Mouse (Mus musculus): ENCODE measurements around the gene Mtor. TPM values are rescaled to one million over a fixed set of nuclear protein-coding genes. Genes with fewer than 3 reads are reported as not detected.
A peak's percentile ranks its signal among the peaks of the same experiment; 100 is the strongest.

The Mtor gene
- polyA plus RNA-seq, 1 experiment from 2014 or later, result 33.0 TPM

GRCm38 (mm10) chr4:148460656-148461284, 12.4 kb downstream of the Mtor start:
- Histone ChIP-seq H3K4me2 (ENCODE audit: low read depth, low read length) (no peak overlapping the region), H3K9me3 (ENCODE audit: control insufficient read depth, low read length) (no peaks in the 10 kb centered on the region), H3K9ac (replicated peaks; ENCODE audit: low read depth, low read length) (no peak overlapping the region), H3K4me3 (ENCODE audit: low read depth, low read length) (no peak overlapping the region), H3K27ac (ENCODE audit: low read depth, low read length) (peak overlapping the region; percentile 46), H3K4me1 (ENCODE audit: control insufficient read depth, insufficient read depth, low read length) (no peaks in the 10 kb centered on the region), H3K27me3 (ENCODE audit: control insufficient read depth, insufficient read depth, low read length) (no peaks in the 10 kb centered on the region), H3K36me3 (ENCODE audit: control insufficient read depth, insufficient read depth, low read length) (peaks cover 68% of the 10 kb centered on the region)
- peak; percentile 87 for ATAC-seq (ENCODE audit: low read depth)
- WGBS, result 43% methylated on average over 12 of the region's 12 CpGs

GRCm38 (mm10) chr4:148461772-148462171, 13.4 kb downstream of the Mtor start:
- no peak for ATAC-seq (ENCODE audit: low read depth)
- H3K9me3 ChIP-seq (ENCODE audit: control insufficient read depth, low read length), result no peaks in the 10 kb centered on the region
- peaks cover 70% of the 10 kb centered on the region for H3K36me3 ChIP-seq (ENCODE audit: control insufficient read depth, insufficient read depth, low read length)
- H3K27me3 ChIP-seq (ENCODE audit: control insufficient read depth, insufficient read depth, low read length), result no peaks in the 10 kb centered on the region
- H3K4me3 ChIP-seq (ENCODE audit: low read depth, low read length), result no peak overlapping the region
- no peak overlapping the region for H3K4me2 ChIP-seq (ENCODE audit: low read depth, low read length)
- no peaks in the 10 kb centered on the region for H3K4me1 ChIP-seq (ENCODE audit: control insufficient read depth, insufficient read depth, low read length)
- H3K9ac ChIP-seq (replicated peaks; ENCODE audit: low read depth, low read length), result no peak overlapping the region
- WGBS, result 87% methylated on average over 4 of the region's 4 CpGs
- no peak overlapping the region for H3K27ac ChIP-seq (ENCODE audit: low read depth, low read length)

- no peaks in the 10 kb centered on the region for H3K9me3 ChIP-seq (ENCODE audit: control insufficient read depth, low read length)
- no peak overlapping the region for H3K4me2 ChIP-seq (ENCODE audit: low read depth, low read length)
- no peak overlapping the region for H3K4me3 ChIP-seq (ENCODE audit: low read depth, low read length)
- H3K36me3 ChIP-seq (ENCODE audit: control insufficient read depth, insufficient read depth, low read length), result peaks cover 66% of the 10 kb centered on the region
- no peak overlapping the region for H3K27ac ChIP-seq (ENCODE audit: low read depth, low read length)
- no peak overlapping the region for H3K9ac ChIP-seq (replicated peaks; ENCODE audit: low read depth, low read length)
- no peaks in the 10 kb centered on the region for H3K4me1 ChIP-seq (ENCODE audit: control insufficient read depth, insufficient read depth, low read length)
- no peaks in the 10 kb centered on the region for H3K27me3 ChIP-seq (ENCODE audit: control insufficient read depth, insufficient read depth, low read length)
- ATAC-seq (ENCODE audit: low read depth), result no peak
- 96% methylated on average over 13 of the region's 13 CpGs for WGBS
Observed at GRCm38 (mm10) chr4:148462717-148463116, 14.3 kb downstream of the Mtor start.

GRCm38 (mm10) chr4:148463208-148463960, 15.0 kb downstream of the Mtor start:
- 70% methylated on average over 14 of the region's 14 CpGs for WGBS
- H3K9ac ChIP-seq (replicated peaks; ENCODE audit: low read depth, low read length), result no peak overlapping the region
- no peaks in the 10 kb centered on the region for H3K4me1 ChIP-seq (ENCODE audit: control insufficient read depth, insufficient read depth, low read length)
- no peak overlapping the region for H3K4me3 ChIP-seq (ENCODE audit: low read depth, low read length)
- H3K9me3 ChIP-seq (ENCODE audit: control insufficient read depth, low read length), result no peaks in the 10 kb centered on the region
- no peaks in the 10 kb centered on the region for H3K27me3 ChIP-seq (ENCODE audit: control insufficient read depth, insufficient read depth, low read length)
- H3K4me2 ChIP-seq (ENCODE audit: low read depth, low read length), result no peak overlapping the region
- peak; percentile 55 for ATAC-seq (ENCODE audit: low read depth)
- H3K27ac ChIP-seq (ENCODE audit: low read depth, low read length), result no peak overlapping the region
- H3K36me3 ChIP-seq (ENCODE audit: control insufficient read depth, insufficient read depth, low read length), result peaks cover 69% of the 10 kb centered on the region

- no peak overlapping the region for H3K4me2 ChIP-seq (ENCODE audit: low read depth, low read length)
- ATAC-seq (ENCODE audit: low read depth), result no peak
- H3K4me1 ChIP-seq (ENCODE audit: control insufficient read depth, insufficient read depth, low read length), result no peaks in the 10 kb centered on the region
- 94% methylated on average over 12 of the region's 12 CpGs for WGBS
- peaks cover 69% of the 10 kb centered on the region for H3K36me3 ChIP-seq (ENCODE audit: control insufficient read depth, insufficient read depth, low read length)
- no peak overlapping the region for H3K27ac ChIP-seq (ENCODE audit: low read depth, low read length)
- no peaks in the 10 kb centered on the region for H3K9me3 ChIP-seq (ENCODE audit: control insufficient read depth, low read length)
- H3K9ac ChIP-seq (replicated peaks; ENCODE audit: low read depth, low read length), result no peak overlapping the region
- H3K4me3 ChIP-seq (ENCODE audit: low read depth, low read length), result no peak overlapping the region
- H3K27me3 ChIP-seq (ENCODE audit: control insufficient read depth, insufficient read depth, low read length), result no peaks in the 10 kb centered on the region
Observed at GRCm38 (mm10) chr4:148464301-148464700, 15.9 kb downstream of the Mtor start.

GRCm38 (mm10) chr4:148464869-148465268, 16.5 kb downstream of the Mtor start:
- Histone ChIP-seq H3K4me2 (ENCODE audit: low read depth, low read length) (no peak overlapping the region), H3K27me3 (ENCODE audit: control insufficient read depth, insufficient read depth, low read length) (no peaks in the 10 kb centered on the region), H3K4me1 (ENCODE audit: control insufficient read depth, insufficient read depth, low read length) (no peaks in the 10 kb centered on the region), H3K27ac (ENCODE audit: low read depth, low read length) (no peak overlapping the region), H3K9ac (replicated peaks; ENCODE audit: low read depth, low read length) (no peak overlapping the region), H3K9me3 (ENCODE audit: control insufficient read depth, low read length) (no peaks in the 10 kb centered on the region), H3K36me3 (ENCODE audit: control insufficient read depth, insufficient read depth, low read length) (peaks cover 70% of the 10 kb centered on the region), H3K4me3 (ENCODE audit: low read depth, low read length) (no peak overlapping the region)
- 93% methylated on average over 12 of the region's 12 CpGs for WGBS
- ATAC-seq (ENCODE audit: low read depth), result no peak

- no peaks in the 10 kb centered on the region for H3K27me3 ChIP-seq (ENCODE audit: control insufficient read depth, insufficient read depth, low read length)
- no peak overlapping the region for H3K27ac ChIP-seq (ENCODE audit: low read depth, low read length)
- peaks cover 78% of the 10 kb centered on the region for H3K36me3 ChIP-seq (ENCODE audit: control insufficient read depth, insufficient read depth, low read length)
- H3K9ac ChIP-seq (replicated peaks; ENCODE audit: low read depth, low read length), result no peak overlapping the region
- ATAC-seq (ENCODE audit: low read depth), result no peak
- H3K4me2 ChIP-seq (ENCODE audit: low read depth, low read length), result no peak overlapping the region
- H3K9me3 ChIP-seq (ENCODE audit: control insufficient read depth, low read length), result no peaks in the 10 kb centered on the region
- 95% methylated on average over 5 of the region's 5 CpGs for WGBS
- no peak overlapping the region for H3K4me3 ChIP-seq (ENCODE audit: low read depth, low read length)
- H3K4me1 ChIP-seq (ENCODE audit: control insufficient read depth, insufficient read depth, low read length), result no peaks in the 10 kb centered on the region
Observed at GRCm38 (mm10) chr4:148466511-148467079, 18.2 kb downstream of the Mtor start.

GRCm38 (mm10) chr4:148468396-148468795, 20.0 kb downstream of the Mtor start:
- no peak overlapping the region for H3K4me2 ChIP-seq (ENCODE audit: low read depth, low read length)
- peaks cover 87% of the 10 kb centered on the region for H3K36me3 ChIP-seq (ENCODE audit: control insufficient read depth, insufficient read depth, low read length)
- no peaks in the 10 kb centered on the region for H3K4me1 ChIP-seq (ENCODE audit: control insufficient read depth, insufficient read depth, low read length)
- H3K4me3 ChIP-seq (ENCODE audit: low read depth, low read length), result no peak overlapping the region
- H3K9me3 ChIP-seq (ENCODE audit: control insufficient read depth, low read length), result no peaks in the 10 kb centered on the region
- no peak overlapping the region for H3K9ac ChIP-seq (replicated peaks; ENCODE audit: low read depth, low read length)
- no peak overlapping the region for H3K27ac ChIP-seq (ENCODE audit: low read depth, low read length)
- ATAC-seq (ENCODE audit: low read depth), result no peak
- H3K27me3 ChIP-seq (ENCODE audit: control insufficient read depth, insufficient read depth, low read length), result no peaks in the 10 kb centered on the region
- WGBS, result 86% methylated on average over 10 of the region's 10 CpGs
